Mouse (Mus musculus) cerebellum, adult 18-20 months (tissue): ENCODE measurements around the gene Klf7.

Source experiments
- DNase-seq, 2 experiments: peaks; one replicate each; pipeline ENCODE4 v3.0.0; 2021

The Klf7 gene

DNA sequence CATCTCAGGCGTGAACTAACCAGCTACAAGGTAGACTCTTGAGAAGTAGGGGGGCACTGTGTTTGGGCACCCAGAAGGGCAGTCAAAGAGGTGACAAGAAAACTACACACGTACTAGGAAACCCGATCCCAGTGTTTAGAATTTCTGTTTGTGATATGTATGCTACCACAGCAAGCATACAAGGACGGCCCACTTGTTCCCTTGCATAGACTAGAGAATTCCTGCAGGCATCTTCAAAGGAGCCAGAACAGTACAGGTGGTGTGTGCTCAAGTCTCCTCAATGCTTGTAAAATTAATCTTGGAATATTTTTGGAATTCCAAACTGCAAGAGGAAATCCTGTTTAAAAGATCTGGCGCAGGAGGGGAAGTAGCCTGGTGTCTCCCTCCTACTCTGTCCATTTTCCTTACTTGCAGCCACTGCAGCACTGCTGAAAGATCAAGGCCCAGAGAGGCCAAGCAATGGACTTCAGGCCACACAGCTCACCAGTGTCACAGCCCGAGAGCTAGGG is 102.9 kb downstream of the Klf7 start:
- DNase-seq: no peak

DNA sequence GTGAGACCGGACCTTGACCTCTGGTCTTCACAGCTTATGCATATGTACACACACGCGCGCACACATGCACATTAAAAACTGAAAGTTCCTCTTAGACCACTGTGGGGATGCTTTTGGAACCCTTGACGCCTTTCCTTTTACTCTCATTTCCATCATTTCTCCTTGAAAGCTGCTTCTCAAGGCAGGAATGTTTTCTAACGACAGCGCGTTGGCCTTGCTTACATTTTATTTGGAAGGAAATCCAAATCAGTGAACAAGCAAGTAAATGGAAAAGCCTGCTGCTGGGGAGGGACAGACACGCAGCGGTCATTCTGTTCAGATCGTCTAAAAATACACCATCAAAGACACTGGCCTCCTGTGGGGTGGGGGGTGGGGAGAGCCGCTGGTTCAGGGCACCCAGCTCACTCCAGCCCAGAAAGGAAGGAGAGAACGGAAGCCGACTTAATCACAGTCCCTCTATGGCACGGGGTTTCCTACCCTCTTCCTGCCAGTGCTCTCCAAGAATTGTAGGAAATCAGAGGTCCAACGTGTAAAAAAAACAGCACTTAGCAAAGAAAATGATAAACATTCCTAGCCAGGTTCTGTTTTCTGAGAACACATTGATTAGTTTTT is 103.5 kb downstream of the Klf7 start:
- DNase-seq: no peak

DNA sequence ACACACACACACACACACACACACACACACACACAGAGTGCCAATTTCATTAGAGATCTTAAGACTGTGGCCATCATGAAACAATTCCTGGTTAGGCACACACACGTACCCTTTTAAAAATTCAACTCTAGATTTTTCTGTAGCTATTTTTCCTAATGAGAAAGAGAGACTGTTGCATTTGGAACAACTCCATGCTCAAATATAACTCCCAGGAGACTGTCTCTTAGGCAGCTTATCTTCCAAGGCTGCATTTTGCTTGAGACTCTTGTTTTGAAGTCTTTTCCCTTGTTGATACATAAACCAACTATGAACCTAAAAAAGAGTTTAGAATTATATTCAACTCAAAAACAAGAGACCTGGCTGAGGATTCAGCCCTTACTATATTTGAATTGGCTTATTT is 108.0 kb downstream of the Klf7 start:
- no peak for DNase-seq

DNA sequence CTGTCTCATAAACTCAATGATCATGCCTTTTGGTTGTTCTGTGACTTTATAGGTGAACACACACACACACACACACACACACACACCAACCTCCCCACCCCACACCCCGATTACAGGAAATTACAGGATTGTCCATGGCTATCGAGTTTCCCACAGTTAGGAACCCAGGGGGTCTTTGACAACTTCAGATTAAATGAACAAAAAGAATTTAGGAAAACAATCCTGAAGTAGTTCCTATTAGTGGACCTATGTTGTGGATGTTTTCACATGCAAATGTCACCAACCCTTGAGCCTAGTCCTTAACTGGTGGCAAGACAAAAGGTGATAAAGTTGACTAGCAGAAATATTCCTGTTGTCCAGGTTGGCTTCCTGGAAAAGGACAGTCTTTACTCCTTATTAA is 113.1 kb downstream of the Klf7 start:
- no peak for DNase-seq

DNA sequence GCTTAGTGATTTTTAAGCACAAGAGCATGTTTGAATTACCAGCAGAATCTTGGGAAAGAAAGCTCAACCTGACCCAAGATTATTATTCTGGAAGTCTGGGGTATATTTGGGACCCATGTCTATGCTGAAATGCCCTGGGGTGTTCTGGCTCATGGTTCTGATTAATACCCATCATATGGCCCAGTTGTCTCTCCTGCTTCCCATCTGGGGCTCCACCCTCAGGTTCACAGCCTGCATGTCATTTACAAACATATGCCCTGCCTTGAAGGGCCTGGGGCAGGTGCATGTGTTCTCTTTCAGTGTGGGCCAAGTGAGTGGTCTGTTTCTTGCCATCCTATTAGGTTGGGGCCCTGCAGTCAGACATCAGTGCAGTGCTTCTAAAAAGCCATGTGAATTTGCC is 114.1 kb downstream of the Klf7 start:
- DNase-seq: no peak

DNA sequence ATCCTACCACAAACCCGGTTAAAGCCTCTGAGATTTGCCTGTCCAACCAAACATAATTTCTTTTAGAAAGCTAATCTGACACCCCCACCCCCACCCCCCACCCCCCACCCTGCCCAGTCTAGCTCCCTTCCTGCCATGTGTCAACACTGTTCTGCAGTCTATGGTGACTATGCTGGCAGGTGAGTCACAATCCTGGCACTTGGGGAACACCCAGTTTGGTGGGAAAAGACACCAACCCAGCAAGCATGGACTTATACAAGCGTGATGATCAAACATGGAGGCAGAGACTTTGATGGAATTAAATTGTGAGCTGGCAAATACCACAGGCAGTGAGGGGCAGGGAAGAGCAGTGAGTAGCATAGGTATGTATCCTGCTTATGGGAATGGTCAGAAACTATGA is 116.9 kb downstream of the Klf7 start:
- DNase-seq: no peak

DNA sequence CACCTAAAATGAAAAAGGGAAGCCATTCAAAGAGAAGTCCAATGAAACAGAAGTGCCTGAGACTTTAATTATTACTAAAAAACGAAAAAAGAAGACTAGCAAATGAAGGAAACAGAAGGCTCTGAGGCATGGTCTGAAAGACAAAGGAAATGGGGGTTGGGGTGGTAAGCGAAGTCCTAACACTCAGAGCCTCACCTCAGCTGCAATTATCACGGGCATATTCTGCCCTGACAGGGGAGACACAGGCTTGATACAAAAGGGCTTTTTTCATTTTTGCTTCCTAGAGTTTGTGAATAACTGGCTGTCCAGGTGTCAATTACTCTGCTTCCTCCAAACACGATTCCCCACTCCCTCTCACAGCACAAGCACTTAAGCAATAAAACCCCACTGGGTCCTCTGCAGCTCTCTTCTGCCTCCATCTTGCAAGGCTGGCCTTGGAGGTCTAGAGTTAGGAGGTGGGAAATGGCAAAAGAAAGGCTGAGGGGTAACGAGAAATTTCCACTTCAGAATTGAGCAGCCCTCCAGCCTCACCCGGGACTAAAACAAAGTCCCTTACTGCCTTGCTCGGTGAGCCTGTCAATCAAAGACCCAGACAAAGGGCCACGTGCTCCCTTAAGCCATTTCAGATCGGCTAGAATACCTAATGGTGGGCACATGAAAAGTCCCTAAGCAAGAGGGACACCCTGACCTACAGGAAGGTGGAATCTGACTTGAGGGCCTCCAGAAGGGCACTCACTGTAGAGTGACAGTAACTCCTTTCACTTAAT is 118.4 kb downstream of the Klf7 start:
- DNase-seq: no peak

DNA sequence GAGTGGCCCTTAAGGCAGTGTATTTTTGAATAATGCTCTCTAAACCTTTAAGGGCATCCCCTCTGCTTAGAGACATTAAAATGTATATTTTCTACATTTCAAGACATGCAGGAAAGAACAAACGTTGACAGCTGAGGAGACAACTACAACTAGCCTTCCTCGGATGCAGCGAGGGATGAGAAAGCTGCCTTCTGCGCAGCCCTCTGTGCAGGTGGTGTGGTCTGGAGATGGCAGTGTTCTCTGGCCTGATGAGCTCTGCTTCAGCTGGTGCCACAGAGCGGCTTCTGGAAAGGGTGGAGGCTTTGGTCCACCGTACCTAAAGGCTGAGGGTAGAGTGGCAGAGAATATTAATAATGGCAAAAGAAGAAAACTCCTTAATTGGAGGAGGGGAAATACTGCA is 120.0 kb downstream of the Klf7 start:
- DNase-seq: no peak

DNA sequence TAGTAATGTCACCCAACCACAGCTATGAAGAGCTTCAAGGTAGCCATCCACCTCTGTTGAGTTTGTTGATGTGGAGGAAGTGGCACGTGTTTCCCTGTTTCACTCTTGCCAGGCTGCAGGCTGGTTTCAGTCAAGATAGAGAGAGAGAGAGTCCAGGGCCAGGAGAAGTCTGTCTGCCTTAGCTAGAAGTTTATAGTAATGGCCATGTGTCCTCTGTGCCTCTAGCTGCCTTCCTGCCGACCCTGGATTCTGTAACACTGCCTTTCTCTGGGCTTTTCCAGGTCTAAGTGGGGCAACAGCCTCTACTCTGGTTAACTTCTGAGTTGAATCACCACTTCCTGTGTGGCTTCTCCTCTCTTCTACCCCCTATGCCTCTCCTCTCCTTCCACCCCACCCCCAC is 121.5 kb downstream of the Klf7 start:
- no peak for DNase-seq

DNA sequence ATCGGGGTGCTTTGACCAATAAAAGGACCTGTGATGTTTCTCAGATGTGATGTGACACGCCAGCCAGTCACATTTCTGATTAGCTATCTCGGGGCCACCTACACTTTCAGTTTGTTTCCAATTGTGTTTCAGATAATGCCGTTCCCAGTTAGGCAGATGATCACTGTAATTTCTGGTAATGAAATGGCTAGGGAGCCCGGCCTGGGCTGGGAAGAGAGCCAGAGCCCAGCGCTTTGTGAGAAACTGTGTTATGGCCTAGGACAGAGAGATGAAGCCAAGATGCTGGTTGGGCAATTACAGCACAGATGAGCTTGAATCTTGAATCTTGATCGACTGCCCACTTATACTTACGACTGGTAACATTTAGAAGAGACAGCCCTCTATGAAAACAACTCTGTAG is 122.6 kb downstream of the Klf7 start:
- peak; percentile 74 for DNase-seq

DNA sequence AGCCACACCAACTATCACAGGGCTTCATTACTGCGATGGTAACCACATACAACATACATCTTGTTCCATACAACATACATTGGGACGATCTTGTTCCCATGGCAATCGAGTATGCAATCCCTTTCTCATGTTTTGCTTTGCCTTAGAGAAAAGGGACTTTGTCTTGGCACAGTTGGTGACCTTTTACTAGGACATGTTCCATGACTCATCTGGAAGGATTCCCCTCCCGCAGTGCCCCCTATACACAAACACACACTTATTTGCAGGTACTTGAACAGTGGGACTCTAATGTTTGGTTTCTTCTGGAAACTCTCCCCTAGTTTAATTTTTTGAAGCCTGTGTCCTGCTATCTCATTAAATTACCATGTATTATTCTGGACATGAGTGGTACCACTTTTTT is 123.2 kb downstream of the Klf7 start:
- DNase-seq: peak in 1 of 2 experiments; percentile 19

DNA sequence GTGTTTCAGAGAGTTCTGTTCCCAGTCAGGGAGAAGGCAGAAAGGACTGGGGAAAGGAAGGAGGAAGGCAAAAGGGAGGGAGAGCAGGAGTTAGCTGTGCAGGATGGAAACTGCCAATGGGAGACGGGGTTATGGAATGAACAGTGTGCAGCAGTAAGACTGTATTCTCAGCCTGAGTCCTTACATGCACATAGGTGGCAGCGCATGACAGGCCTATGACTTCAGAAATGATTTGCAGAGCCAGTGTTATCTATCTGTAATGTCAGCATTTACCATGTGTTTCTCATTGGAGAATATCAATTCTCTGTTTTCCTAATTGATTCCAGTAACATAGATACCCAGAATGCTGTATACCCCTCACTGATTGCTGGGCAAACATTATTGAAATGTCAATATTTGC is 123.9 kb downstream of the Klf7 start:
- DNase-seq: no peak

DNA sequence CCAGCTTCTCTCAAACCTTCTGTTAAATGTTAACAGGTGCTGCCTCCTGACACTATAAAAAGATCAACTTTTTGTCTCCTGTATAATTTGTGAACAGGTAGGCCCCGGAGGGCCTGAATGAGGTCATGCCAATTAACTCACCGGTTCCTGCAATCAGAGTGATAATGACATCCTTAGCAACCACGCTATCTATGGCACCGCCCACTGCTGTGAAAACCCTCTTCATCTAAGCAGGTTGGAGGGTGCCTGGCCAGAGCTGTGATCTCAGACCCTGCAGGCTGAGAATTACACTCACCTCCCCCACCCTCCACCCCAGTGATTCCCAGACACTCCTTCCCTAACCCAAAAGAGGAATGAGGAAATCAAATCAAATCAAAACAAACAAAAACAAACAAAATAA is 126.3 kb downstream of the Klf7 start:
- peak in 1 of 2 experiments; percentile 15 for DNase-seq

DNA sequence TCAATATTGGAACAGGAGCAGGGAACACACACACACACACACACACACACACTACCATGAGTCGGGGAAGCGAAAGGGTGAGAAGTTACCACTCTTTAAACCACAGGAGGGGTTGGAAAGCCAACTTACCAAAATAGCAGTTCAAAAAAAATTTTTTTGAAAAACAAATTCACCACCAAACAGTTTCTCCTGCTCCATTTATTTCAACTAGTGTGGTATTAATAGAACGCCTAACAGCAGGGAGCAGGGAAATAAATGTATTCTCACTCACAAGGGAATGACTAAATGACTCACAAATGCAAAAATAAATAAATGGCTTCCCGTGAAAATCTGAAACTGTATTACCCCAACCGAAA is 127.0 kb downstream of the Klf7 start:
- no peak for DNase-seq

DNA sequence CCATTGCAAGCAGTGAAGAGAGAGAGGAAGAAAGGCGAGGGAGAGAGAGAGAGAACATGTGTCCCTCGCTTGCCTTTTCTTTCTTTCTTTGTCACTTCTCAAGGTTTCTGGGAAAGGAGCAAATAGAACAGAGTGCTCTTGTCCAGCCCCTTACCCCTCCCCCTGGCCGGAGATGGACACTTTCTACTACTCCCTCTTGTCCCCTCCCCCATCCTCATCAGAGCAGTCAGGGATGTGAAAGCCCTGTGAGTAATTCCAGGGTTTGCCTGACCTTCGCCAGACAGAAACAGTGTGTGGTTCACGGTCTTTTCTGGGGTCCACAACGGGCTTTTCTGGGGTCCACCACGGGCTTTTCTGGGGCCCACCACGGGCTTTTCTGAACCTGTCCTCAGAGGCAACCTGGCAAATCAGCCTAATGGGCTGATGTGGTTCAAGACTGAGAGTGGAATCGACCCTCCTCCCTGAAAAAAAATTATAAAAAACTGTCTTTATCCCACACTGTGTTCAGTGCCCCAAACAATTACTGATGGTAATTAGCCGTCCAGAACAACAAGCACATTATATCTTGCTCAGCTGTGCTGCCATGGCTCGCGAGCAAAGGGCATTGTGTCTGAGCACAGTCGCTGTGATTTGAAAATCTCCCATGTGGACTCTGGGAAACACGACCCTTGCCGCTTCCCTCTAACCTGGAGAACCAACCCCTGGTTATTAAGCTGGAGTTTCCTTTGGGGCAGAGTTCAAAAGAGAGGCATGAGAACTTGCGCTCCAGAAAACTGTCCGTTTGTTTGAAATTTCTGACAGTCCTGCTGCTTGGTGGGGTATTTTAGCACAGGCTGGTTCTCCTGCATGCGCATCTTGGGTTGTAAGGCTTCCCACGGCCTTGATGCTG is 127.6 kb downstream of the Klf7 start:
- DNase-seq: peak; percentile 34 to 44

DNA sequence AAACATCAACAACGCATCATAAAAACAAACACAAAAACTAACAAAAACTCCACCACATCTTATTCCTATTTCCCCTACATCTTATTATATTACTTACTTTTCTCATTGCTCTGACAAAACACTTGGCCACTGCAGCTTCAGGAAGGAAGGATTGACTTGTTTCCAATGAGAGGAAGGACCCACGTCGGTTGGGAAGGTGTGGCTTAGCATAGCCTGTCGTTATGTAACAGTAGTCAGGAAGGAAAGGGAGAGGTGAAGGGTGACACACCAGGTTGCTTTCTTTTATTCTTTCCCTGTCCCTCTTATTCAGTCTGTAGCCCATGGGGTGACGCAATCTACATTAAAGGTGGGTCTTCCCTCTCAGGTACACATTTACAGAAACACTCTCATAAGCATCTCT is 129.6 kb downstream of the Klf7 start:
- DNase-seq: no peak

DNA sequence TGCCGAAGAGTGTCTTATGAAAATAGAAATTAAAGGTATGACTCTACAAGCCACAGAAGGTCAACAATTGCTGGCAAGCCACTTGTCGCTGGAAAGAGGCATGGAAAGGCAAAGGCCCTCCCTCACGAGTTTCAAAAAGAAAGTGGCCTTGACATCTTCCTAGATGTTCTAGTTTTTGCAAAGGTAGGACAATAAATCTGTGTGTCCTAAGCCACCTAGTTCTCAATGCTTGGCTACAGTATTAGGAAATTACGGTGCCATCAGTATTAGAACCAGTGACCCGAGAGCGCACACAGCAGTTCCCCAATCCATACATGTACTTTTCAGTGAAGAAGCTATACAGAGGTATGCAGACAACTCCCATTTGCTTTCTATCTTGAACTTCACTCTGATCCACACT is 131.7 kb downstream of the Klf7 start:
- DNase-seq: no peak

DNA sequence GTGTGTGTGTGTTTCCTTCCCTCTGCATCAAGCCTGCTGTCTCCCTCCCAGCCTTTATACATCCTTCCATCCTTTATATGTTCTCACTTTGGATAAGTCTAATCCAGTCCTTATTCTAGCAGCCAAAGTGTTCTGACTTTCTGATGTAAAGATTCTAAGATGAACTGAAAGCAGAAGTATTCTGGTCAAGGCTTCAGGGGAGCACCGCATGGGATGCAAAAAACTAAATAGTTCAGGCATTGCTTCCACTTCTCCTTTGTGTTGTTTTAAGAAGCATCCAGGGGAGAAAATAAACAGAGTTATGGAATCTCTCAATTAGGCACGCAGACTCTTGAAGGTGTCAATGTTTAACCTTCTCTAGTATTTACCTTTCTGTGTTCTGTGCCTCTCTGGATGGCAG is 141.3 kb downstream of the Klf7 start:
- DNase-seq: no peak
